Mouse (Mus musculus) embryonic fibroblast, embryonic 13.5 days (primary cell): ENCODE data around the gene Tekt1.

Source experiments
- CTCF ChIP-seq: IDR thresholded peaks from 2 replicates; pipeline ENCODE4 v1.5.1; 2011; ENCODE audit warnings: mild to moderate bottlenecking, control low read depth, low read length, moderate library complexity, borderline replicate concordance; ENCODE audit not compliant: insufficient read depth
- POLR2A ChIP-seq: IDR thresholded peaks from 2 replicates; pipeline ENCODE4 v1.6.1; 2011; ENCODE audit warnings: low read depth, mild to moderate bottlenecking, control low read depth, low read length, moderate library complexity

- TF ChIP-seq POLR2A (no peak), CTCF (no peak)
These were observed 9.1 kb downstream of the Tekt1 start for GRCm38 (mm10) chr11:72353186-72353585.
